Mouse (Mus musculus) ES-E14 (cell line): ENCODE data around the gene Arfip2.

ENCODE experiments used
- MAFK ChIP-seq: IDR thresholded peaks from 2 replicates; pipeline ENCODE4 v1.6.1; 2014; ENCODE audit warnings: mild to moderate bottlenecking, low read depth, low read length, inconsistent platforms; ENCODE audit not compliant: insufficient read depth
- ZC3H11A ChIP-seq: IDR thresholded peaks from 2 replicates; pipeline ENCODE4 v1.6.1; 2012; ENCODE audit warnings: low read depth, mild to moderate bottlenecking, inconsistent platforms, low read length, borderline replicate concordance

- no peak for TF ChIP-seq ZC3H11A
- TF ChIP-seq MAFK: no peak
Observed at GRCm38 (mm10) chr7:105590097-105590496, 50.1 kb downstream of the Arfip2 start.
